Mouse (Mus musculus): ENCODE measurements around the gene Noct. TPM values are rescaled to one million over a fixed set of nuclear protein-coding genes. Genes with fewer than 3 reads are reported as not detected.

Gene Noct
- polyA plus RNA-seq, 1 experiment: 6.1 TPM

GRCm38 (mm10) chr3:51278433-51278832, 54.2 kb downstream of the Noct start:
- Histone ChIP-seq H3K27me3 (ENCODE audit: control insufficient read depth, insufficient read depth, low read length) (no peaks in the 10 kb centered on the region), H3K27ac (ENCODE audit: insufficient read depth, low read length) (no peak overlapping the region), H3K4me1 (ENCODE audit: control insufficient read depth, insufficient read depth, insufficient read length) (peaks cover 6% of the 10 kb centered on the region), H3K4me3 (ENCODE audit: extremely low read depth, insufficient read depth, insufficient read length) (no peak overlapping the region), H3K36me3 (ENCODE audit: control insufficient read depth, insufficient read depth, low read length) (no peaks in the 10 kb centered on the region)
- no peak for TF ChIP-seq POLR2A (IDR thresholded peaks at IDR 0.05; ENCODE audit: low read depth, low read length)
- TF ChIP-seq CTCF (IDR thresholded peaks at IDR 0.05; ENCODE audit: extremely low read depth, insufficient read depth, insufficient read length, insufficient replicate concordance): no peak
- DNase-seq (ENCODE audit: low read depth in 1 of 2, low spot score in 2 of 2): no peak
- 89% methylated on average over 4 of the region's 4 CpGs for WGBS

- 84% methylated on average over 4 of the region's 4 CpGs for WGBS
- DNase-seq (ENCODE audit: low read depth in 1 of 2, low spot score in 2 of 2): no peak
Measured at GRCm38 (mm10) chr3:51281727-51282126, 57.5 kb downstream of the Noct start.

GRCm38 (mm10) chr3:51284375-51284774, 60.1 kb downstream of the Noct start:
- no peak for TF ChIP-seq CTCF (IDR thresholded peaks at IDR 0.05; ENCODE audit: extremely low read depth, insufficient read depth, insufficient read length, insufficient replicate concordance)
- no peak for TF ChIP-seq POLR2A (IDR thresholded peaks at IDR 0.05; ENCODE audit: low read depth, low read length)
- no peaks in the 10 kb centered on the region for H3K4me1 ChIP-seq (ENCODE audit: control insufficient read depth, insufficient read depth, insufficient read length)
- no peak overlapping the region for H3K27ac ChIP-seq (ENCODE audit: insufficient read depth, low read length)
- H3K27me3 ChIP-seq (ENCODE audit: control insufficient read depth, insufficient read depth, low read length): no peaks in the 10 kb centered on the region
- 0 out of 2 replicates have a peak, but pooled peaks cover 2% of the 10 kb centered on the region for H3K36me3 ChIP-seq (ENCODE audit: control insufficient read depth, insufficient read depth, low read length)
- no peak for DNase-seq (ENCODE audit: low read depth in 1 of 2, low spot score in 2 of 2)
- 76% methylated on average over 1 of the region's 1 CpGs for WGBS
- H3K4me3 ChIP-seq (ENCODE audit: extremely low read depth, insufficient read depth, insufficient read length): no peak overlapping the region

More at GRCm38 (mm10) chr3:51281727-51282126, 57.5 kb downstream of the Noct start:
- H3K27ac ChIP-seq (ENCODE audit: insufficient read depth, low read length): no peak overlapping the region
- 0 out of 2 replicates have a peak, but pooled peaks cover 2% of the 10 kb centered on the region for H3K36me3 ChIP-seq (ENCODE audit: control insufficient read depth, insufficient read depth, low read length)
- H3K27me3 ChIP-seq (ENCODE audit: control insufficient read depth, insufficient read depth, low read length): no peaks in the 10 kb centered on the region
- H3K4me3 ChIP-seq (ENCODE audit: extremely low read depth, insufficient read depth, insufficient read length): no peak overlapping the region
- no peaks in the 10 kb centered on the region for H3K4me1 ChIP-seq (ENCODE audit: control insufficient read depth, insufficient read depth, insufficient read length)
- TF ChIP-seq POLR2A (IDR thresholded peaks at IDR 0.05; ENCODE audit: low read depth, low read length) (no peak), CTCF (IDR thresholded peaks at IDR 0.05; ENCODE audit: extremely low read depth, insufficient read depth, insufficient read length, insufficient replicate concordance) (no peak)

- DNase-seq (ENCODE audit: low read depth in 1 of 2, low spot score in 2 of 2): peak; percentile 65 to 80
- WGBS: 61% methylated on average over 11 of the region's 11 CpGs
Measured at GRCm38 (mm10) chr3:51288880-51289821, 64.9 kb downstream of the Noct start.

GRCm38 (mm10) chr3:51294251-51294650, 70.0 kb downstream of the Noct start:
- Histone ChIP-seq H3K27me3 (ENCODE audit: control insufficient read depth, insufficient read depth, low read length) (no peaks in the 10 kb centered on the region), H3K4me1 (ENCODE audit: control insufficient read depth, insufficient read depth, insufficient read length) (no peaks in the 10 kb centered on the region), H3K4me3 (ENCODE audit: extremely low read depth, insufficient read depth, insufficient read length) (no peak overlapping the region), H3K27ac (ENCODE audit: insufficient read depth, low read length) (no peak overlapping the region), H3K36me3 (ENCODE audit: control insufficient read depth, insufficient read depth, low read length) (no peaks in the 10 kb centered on the region; the same call in 1 of the 2 replicates)
- TF ChIP-seq CTCF (IDR thresholded peaks at IDR 0.05; ENCODE audit: extremely low read depth, insufficient read depth, insufficient read length, insufficient replicate concordance): no peak
- no peak for TF ChIP-seq POLR2A (IDR thresholded peaks at IDR 0.05; ENCODE audit: low read depth, low read length)
- DNase-seq (ENCODE audit: low read depth in 1 of 2, low spot score in 2 of 2): no peak
- WGBS: 84% methylated on average over 2 of the region's 2 CpGs

More at GRCm38 (mm10) chr3:51288880-51289821, 64.9 kb downstream of the Noct start:
- H3K4me1 ChIP-seq (ENCODE audit: control insufficient read depth, insufficient read depth, insufficient read length): no peaks in the 10 kb centered on the region
- H3K4me3 ChIP-seq (ENCODE audit: extremely low read depth, insufficient read depth, insufficient read length): no peak overlapping the region
- no peak overlapping the region for H3K27ac ChIP-seq (ENCODE audit: insufficient read depth, low read length)
- TF ChIP-seq POLR2A (IDR thresholded peaks at IDR 0.05; ENCODE audit: low read depth, low read length): no peak
- peak; percentile 68; the same call in 1 of the 2 replicates for TF ChIP-seq CTCF (IDR thresholded peaks at IDR 0.05; ENCODE audit: extremely low read depth, insufficient read depth, insufficient read length, insufficient replicate concordance)
- H3K27me3 ChIP-seq (ENCODE audit: control insufficient read depth, insufficient read depth, low read length): no peaks in the 10 kb centered on the region
- H3K36me3 ChIP-seq (ENCODE audit: control insufficient read depth, insufficient read depth, low read length): 0 out of 2 replicates have a peak, but pooled peaks cover 2% of the 10 kb centered on the region

- TF ChIP-seq POLR2A (IDR thresholded peaks at IDR 0.05; ENCODE audit: low read depth, low read length) (no peak), CTCF (IDR thresholded peaks at IDR 0.05; ENCODE audit: extremely low read depth, insufficient read depth, insufficient read length, insufficient replicate concordance) (no peak)
- H3K4me1 ChIP-seq (ENCODE audit: control insufficient read depth, insufficient read depth, insufficient read length): no peaks in the 10 kb centered on the region
- H3K4me3 ChIP-seq (ENCODE audit: extremely low read depth, insufficient read depth, insufficient read length): no peak overlapping the region
- DNase-seq (ENCODE audit: low read depth in 1 of 2, low spot score in 2 of 2): no peak
- H3K36me3 ChIP-seq (ENCODE audit: control insufficient read depth, insufficient read depth, low read length): no peaks in the 10 kb centered on the region; the same call in 1 of the 2 replicates
- no peak overlapping the region for H3K27ac ChIP-seq (ENCODE audit: insufficient read depth, low read length)
- H3K27me3 ChIP-seq (ENCODE audit: control insufficient read depth, insufficient read depth, low read length): no peaks in the 10 kb centered on the region
- 82% methylated on average over 2 of the region's 2 CpGs for WGBS
Measured at GRCm38 (mm10) chr3:51295225-51295624, 71.0 kb downstream of the Noct start.
